Mouse (Mus musculus) lung, adult 2 months (tissue): ENCODE results near the gene Orai1. TPM values are rescaled to one million over a fixed set of nuclear protein-coding genes. Genes with fewer than 3 reads are reported as not detected.

Experiments
- DNase-seq: peaks from one replicate; pipeline ENCODE4 v3.0.0; 2022
- H3K4me1 ChIP-seq: fragments of 200-500 bp; 2 replicates; pipeline ENCODE4 v1.6.1; 2011; ENCODE audit warnings: low read length; ENCODE audit not compliant: control insufficient read depth, insufficient read depth
- H3K4me3 ChIP-seq: fragments of 200-500 bp; replicated peaks from 2 replicates; pipeline ENCODE3; 2011; ENCODE audit warnings: low read depth, mild to moderate bottlenecking, control low read depth, low read length; ENCODE audit errors: extremely low read depth
- CTCF ChIP-seq: fragments of 200-500 bp; IDR thresholded peaks from 2 replicates; pipeline ENCODE4 v1.5.1; 2011; ENCODE audit warnings: mild to moderate bottlenecking, low read length, control low read depth; ENCODE audit not compliant: insufficient read depth
- POLR2A ChIP-seq: fragments of 200-500 bp; IDR thresholded peaks from 2 replicates; pipeline ENCODE4 v1.6.1; 2011; ENCODE audit warnings: low read depth, mild to moderate bottlenecking, control low read depth, low read length, borderline replicate concordance; ENCODE audit errors: extremely low read depth
- WGBS: fragments of 180-500 bp; shearing (Covaris S2); methylation state at CpG from one replicate; pipeline ENCODE4 v1.1.7; 2018; 5-methylcytosine and 5-hydroxymethylcytosine counted together
- polyA plus RNA-seq: library from polyadenylated mRNA; depleted of rRNA; stranded (reverse); fragments of >200 nt; gene quantifications from 2 replicates; pipeline ENCODE4 v1.2.3, GENCODE M21; 2012

Orai1 gene
- polyA plus RNA-seq, 1 experiment: 113 TPM

DNA sequence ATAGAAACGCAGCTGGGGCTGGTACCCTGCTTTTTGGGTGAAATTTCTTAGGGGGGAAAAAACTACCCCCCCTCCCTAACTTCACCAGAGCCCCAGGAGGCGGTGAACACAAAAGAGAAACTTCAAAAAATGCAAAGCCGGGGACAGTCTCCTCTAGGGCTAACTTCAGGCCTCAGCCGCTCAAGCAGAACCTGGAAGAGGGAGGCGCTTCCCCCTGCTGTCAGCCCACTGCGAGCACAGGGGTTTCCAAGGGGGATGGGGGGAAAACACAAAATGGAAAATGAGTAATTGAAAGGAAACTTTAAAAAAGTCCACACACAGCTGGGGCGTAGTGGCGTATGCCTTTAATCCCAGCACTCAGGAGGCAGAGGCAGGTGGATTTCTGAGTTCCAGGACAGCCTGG lies 28.8 kb upstream of the Orai1 start:
- TF ChIP-seq CTCF (no peak), POLR2A (no peak)
- WGBS: 85% methylated on average over 8 of the region's 8 CpGs
- Histone ChIP-seq H3K4me3 (no peak overlapping the region), H3K4me1 (peaks cover 4% of the 10 kb centered on the region; the same call in 1 of the 2 replicates)
- DNase-seq: no peak

DNA sequence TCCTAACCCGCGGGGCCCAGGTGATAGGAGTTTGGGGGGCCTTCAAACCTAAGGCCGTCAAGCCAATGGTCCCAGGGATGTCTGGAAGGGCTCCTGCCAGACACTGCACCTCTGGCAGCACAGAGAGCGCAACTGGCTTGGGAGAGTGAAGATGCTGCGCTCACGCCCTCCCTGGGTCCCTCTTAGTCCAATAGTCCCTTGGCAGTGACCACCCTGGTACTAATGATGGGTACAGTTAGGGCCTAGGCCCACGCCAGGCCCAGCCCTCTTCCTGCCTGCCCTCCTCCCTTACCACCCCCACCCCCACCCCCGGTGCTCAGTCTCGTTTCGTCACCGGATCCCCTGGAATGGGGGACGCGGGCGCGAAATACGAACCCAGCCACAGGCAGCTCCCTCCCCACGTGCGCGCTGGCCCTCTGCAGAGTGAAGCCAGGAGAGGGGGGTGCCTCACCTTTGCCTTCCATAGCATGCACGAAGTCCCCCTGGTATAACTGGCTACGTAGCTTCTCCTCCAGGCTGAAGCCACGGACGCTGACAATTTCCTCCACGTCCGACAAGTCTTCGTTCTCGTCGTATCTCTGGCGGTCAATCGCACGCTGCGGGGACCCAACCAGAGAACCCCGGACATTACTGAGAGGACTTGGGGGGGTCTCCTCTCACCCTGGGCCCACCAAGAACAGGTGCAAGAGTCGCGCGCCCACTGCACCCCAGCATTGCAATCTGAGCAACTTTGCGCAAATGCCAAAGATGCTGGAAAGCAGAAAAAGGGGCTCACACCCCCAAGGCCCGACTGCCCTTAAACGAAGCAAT lies 27.5 kb upstream of the Orai1 start:
- TF ChIP-seq CTCF (no peak), POLR2A (no peak)
- 13% methylated on average over 39 of the region's 39 CpGs for WGBS
- Histone ChIP-seq H3K4me3 (peak overlapping the region; percentile 89), H3K4me1 (peaks cover 8% of the 10 kb centered on the region; the same call in 1 of the 2 replicates)
- no peak for DNase-seq

DNA sequence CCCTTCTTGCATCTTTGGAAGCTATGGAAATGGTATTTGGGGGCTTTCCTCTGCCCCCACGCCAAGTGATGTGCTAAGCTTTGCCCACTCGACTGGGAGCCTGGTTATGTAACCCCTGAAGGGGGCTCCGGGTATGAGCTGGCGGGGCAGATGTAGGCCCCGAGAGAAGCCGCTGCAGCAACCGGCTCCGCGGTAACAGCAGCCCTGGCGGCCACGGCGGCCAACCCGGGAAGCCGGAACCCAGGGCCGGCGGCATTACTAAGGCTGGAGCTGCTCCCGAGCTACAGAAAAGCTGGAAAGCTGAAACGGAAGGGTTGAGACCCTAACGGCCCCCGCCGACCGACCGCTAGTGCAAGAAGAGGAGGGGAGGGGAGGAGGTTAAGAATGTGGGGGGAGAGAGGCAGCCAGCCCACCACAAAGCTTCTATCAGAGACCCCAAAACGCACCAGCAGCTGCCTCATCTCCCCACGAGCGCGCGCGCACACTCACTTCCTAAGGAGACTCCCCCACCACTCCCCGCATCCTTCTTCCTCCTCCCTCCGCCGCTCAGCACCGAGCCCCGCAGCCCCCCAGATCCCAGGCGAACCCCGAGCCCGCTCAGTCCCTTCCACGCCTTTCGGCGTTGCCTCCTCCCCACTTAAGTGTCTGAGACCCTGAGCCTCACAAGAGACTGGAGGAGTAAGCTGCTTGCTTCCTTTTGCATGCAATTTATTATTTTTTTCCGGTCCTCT lies 26.7 kb upstream of the Orai1 start:
- peak; percentile 62 for DNase-seq
- peak overlapping the region; percentile 89 for H3K4me3 ChIP-seq
- peaks cover 8% of the 10 kb centered on the region; the same call in 1 of the 2 replicates for H3K4me1 ChIP-seq
- WGBS: under 1% methylated on average over 41 of the region's 41 CpGs
- TF ChIP-seq CTCF: no peak
- TF ChIP-seq POLR2A: no peak

DNA sequence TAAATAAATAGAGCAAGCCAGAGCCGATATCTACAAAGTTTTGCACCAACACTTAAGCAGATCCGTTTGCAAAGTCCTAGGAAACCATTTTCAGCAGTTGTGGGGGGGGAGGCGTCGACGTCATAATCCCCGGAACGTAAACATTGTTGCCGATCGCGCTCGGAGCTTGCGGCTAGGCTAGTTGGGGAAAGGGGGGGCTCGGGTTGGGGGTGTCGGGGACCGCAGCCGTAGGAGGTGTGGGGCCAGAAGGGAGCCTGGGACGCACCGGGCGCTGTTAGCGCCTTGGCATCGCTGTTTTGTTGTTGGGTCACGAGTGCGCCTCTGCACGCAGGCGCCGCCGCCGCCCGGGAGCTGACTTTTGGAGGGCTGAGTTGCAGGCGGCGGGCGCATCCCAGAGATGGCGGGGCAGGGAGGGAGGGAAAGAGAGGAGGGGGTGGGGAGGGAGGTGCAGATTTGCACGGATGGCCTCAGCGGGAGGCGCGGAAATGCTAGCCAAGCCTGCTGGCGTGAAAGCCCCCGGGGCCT lies 25.8 kb upstream of the Orai1 start:
- Histone ChIP-seq H3K4me1 (peaks cover 8% of the 10 kb centered on the region; the same call in 1 of the 2 replicates), H3K4me3 (peak overlapping the region; percentile 79)
- DNase-seq: peak; percentile 77
- TF ChIP-seq POLR2A: peak; percentile 71; the same call in 1 of the 2 replicates
- TF ChIP-seq CTCF: no peak
- under 1% methylated on average over 34 of the region's 39 CpGs for WGBS

DNA sequence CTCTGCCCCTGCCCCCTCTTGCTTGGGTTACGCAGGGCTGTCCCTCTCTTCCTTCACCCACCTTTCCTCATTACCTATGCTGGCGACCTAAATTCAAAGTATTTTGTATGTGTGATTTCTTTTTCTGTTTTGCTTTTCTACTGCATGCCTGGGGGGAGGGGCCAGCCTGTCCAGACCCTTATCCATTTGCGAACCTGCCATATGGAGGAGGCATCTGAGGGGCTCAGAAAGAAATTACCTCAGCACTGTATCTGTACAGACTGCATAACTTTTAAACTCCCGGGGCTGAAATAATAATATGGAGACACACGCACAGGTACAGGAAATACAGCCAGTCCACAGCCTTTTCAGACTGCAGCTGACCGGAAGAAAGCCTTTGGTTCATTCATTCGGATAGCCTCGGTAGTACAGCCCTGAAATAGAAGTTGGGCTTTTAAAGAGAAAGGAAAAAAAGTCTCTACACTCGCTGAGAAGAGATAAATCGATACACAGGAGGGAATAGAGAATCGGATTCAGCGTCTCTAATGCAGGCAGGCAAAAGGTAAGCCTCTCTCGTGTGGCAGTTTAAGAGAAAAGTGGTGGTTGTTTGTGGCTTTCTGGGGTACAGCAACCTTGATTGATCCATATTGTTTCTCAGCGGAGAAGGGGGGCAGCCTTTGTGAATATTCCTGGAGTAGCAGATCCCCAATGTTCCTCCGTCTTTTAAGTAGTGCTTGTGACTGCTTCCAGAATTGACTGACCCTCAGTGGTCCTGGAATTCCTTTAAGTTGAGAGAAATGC lies 25.1 kb upstream of the Orai1 start, which contains the start of gene Kdm2b:
Gene Kdm2b, minus strand, starts transcription at position 273 of the 780 bp plus-strand sequence.
- Histone ChIP-seq H3K4me3 (peak within 1 kb of the TSS; percentile 79), H3K4me1 (peaks cover 8% of the 10 kb centered on the region; the same call in 1 of the 2 replicates)
- no peak for DNase-seq
- WGBS: 11% methylated on average over 15 of the region's 15 CpGs
- TF ChIP-seq CTCF (no peak), POLR2A (no peak)

DNA sequence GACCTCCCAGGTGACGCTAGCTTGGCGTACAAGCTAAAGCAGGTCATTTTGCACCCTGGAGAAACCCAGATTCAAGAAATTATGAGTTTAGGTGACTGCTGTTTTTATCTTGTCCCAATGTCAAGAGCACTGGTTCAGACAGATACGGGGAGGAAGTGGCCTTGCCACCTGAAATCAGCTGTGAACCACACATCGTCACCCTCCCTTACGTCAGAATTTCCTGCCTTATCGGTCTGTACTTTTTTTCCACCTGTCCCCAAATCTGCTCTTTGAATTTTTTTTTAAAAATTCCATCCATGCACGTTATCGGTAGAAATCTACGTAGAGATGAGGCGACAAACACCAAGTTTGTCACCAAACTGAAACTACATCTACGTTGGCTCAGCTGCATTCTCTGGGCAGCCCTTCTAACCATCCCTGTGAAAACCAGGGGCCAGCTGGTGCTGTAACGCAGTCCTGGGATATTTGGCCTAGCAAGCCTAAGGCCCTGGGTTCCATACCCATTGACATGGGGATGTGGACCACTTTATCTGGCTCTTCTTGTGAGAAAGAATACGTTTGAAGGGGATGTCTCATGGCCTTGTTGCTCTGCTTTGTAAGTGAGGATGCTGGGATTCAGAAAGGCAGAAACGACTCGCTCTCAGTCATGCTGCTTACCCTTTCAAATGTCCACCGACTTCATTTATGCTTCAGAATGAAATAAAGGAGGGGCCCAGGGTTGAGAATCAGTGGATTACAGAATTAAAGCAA lies 24.3 kb upstream of the Orai1 start:
- DNase-seq: no peak
- TF ChIP-seq POLR2A: no peak
- TF ChIP-seq CTCF: no peak
- Histone ChIP-seq H3K4me3 (peak overlapping the region; percentile 12), H3K4me1 (peaks cover 8% of the 10 kb centered on the region; the same call in 1 of the 2 replicates)
- 45% methylated on average over 16 of the region's 16 CpGs for WGBS

DNA sequence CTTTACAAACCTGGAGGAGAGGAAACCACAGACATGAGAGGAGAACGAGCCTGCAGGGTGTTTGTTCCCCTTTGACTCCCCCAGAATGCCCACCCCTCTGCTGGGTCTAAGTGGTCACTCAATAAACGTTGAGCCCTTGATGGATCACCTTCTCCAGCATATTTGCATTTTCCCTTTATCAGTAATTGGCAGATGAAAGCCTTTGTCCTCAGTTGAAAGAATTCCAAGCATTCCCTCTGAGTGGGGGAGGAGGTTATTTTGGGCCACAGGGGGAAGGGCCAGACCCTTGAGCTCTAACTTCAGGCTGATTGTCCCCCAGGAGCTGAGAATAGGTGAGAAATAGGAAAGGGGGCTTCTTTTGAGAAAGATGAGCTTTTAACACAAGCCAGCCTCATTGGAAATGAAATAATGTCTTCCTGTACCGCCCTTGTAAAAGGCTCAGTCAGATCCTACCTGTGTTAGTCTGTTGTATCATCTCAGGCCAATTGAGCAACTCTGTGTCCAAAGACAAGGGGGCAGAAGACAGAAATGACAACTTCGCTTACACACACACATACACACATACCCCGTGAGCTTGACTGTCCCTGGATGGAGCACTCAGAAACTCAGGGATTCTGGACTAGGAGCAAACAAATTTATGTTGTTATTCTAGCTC lies 23.4 kb upstream of the Orai1 start:
- 40% methylated on average over 5 of the region's 5 CpGs for WGBS
- no peak overlapping the region for H3K4me3 ChIP-seq
- H3K4me1 ChIP-seq: peaks cover 8% of the 10 kb centered on the region; the same call in 1 of the 2 replicates
- DNase-seq: no peak
- TF ChIP-seq CTCF: no peak
- TF ChIP-seq POLR2A: no peak

DNA sequence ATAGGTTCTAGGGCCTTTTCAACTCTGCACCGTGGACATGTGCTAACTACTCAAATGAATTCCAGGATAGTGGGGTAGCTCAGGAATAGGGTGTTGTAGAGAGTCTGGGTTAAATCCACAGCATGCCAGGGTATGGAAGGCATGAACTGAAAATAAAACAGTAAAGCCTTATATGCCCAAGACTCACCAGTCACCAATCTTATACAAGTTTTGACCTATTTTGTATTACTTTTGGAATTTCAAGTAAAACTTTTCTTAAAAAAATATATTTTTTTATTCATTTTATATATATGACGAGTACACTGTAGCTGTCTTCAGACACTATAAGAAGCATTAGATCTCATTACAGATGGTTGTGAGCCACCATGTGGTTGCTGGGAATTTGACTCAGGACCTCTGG lies 21.1 kb upstream of the Orai1 start:
- no peak overlapping the region for H3K4me3 ChIP-seq
- no peak for TF ChIP-seq POLR2A
- TF ChIP-seq CTCF: no peak
- DNase-seq: no peak
- peaks cover 4% of the 10 kb centered on the region; the same call in 1 of the 2 replicates for H3K4me1 ChIP-seq
- WGBS: 54% methylated on average over 2 of the region's 2 CpGs
